In the genomic region with DNA sequence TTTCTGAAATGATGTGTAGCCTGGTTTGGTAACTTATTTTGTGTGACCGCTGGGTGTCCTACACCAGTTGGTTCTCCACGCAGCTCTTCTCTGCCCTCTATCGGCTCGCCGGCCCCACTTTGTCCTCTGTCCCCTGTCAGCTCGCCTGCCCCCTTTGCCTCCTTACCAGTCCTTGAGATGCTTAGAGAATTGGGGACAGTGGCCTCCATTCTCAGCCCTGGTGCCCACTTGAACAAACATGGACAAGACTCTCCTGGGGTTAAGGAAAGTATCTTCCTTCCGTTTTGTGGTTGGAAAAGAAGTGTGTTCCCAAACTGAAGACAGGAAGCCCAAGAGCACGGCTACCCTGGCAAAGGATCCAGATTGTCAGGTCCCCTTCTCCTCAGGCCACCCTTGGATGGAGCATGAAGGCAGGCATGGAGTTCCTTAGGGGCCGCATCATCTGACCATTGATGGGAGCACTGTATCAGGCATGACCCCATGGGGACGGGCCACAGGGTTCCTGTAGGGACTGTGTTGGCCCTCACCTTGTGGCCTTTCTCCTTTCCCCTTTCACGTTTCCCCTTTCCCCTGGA, we compare ENCODE assay signal across 18 mouse cellular contexts. TPM values are rescaled to one million over a fixed set of nuclear protein-coding genes. Genes with fewer than 3 reads are reported as not detected.
DNase-seq lines count a peak whose midpoint lies in the region; ATAC-seq and TF ChIP-seq lines count a peak whose summit lies in the region.
"Had no signal": no experiment of that assay in that cellular context is flagged by ENCODE, and none has a peak within 500 bp of the region (broad histone marks: within the 10 kb centered on the region; RNA-seq: fewer than 3 reads in every experiment).

No protein-coding gene starts in this region.

- H3K4me3 ChIP-seq in heart, embryonic 12.5 days, result no peak overlapping the region
- no peak overlapping the region for H3K4me3 ChIP-seq in kidney, adult 2 months (ENCODE audit: insufficient read depth, low read depth, low read length)
- H3K4me3 ChIP-seq in kidney, embryonic 14.5 days (ENCODE audit: low read length), result no peak overlapping the region
- H3K4me3 ChIP-seq in layer of hippocampus, adult 2 months, result no peak overlapping the region
- no peak overlapping the region for H3K4me3 ChIP-seq in stomach, postnatal 0 days (ENCODE audit: low read depth, low read length)
- H3K4me3 ChIP-seq in embryonic facial prominence, embryonic 10.5 days, result no peak overlapping the region
- H3K4me3 ChIP-seq: embryonic facial prominence, embryonic 15.5 days; erythroblast, embryonic 14.5 days; forebrain, embryonic 10.5 days; hindbrain, embryonic 10.5 days; hindbrain, embryonic 15.5 days had no signal

- WGBS in heart, embryonic 12.5 days, result 84% methylated on average over 11 of the region's 11 CpGs
- 83% methylated on average over 11 of the region's 11 CpGs for WGBS in kidney, adult 2 months
- 83% methylated on average over 11 of the region's 11 CpGs for WGBS in kidney, embryonic 14.5 days
- WGBS in stomach, postnatal 0 days, result 77% methylated on average over 11 of the region's 11 CpGs
- 86% methylated on average over 11 of the region's 11 CpGs for WGBS in embryonic facial prominence, embryonic 10.5 days

- no peak overlapping the region for H3K4me2 ChIP-seq in heart, embryonic 12.5 days
- H3K4me2 ChIP-seq in kidney, embryonic 14.5 days (replicated peaks; ENCODE audit: low read depth, low read length), result no peak overlapping the region
- no peak overlapping the region for H3K4me2 ChIP-seq in stomach, postnatal 0 days (replicated peaks; ENCODE audit: low read depth)
- H3K4me2 ChIP-seq: embryonic facial prominence, embryonic 15.5 days; hindbrain, embryonic 15.5 days had no signal

- no peaks in the 10 kb centered on the region for H3K9me3 ChIP-seq in heart, embryonic 12.5 days (replicated peaks)
- H3K9me3 ChIP-seq in kidney, embryonic 14.5 days (ENCODE audit: control insufficient read depth, low read length), result no peaks in the 10 kb centered on the region
- no peaks in the 10 kb centered on the region for H3K9me3 ChIP-seq in stomach, postnatal 0 days (ENCODE audit: control insufficient read depth, low read length)
- H3K9me3 ChIP-seq in embryonic facial prominence, embryonic 10.5 days, result no peaks in the 10 kb centered on the region
- H3K9me3 ChIP-seq: embryonic facial prominence, embryonic 15.5 days; forebrain, embryonic 10.5 days; hindbrain, embryonic 10.5 days; hindbrain, embryonic 15.5 days had no signal

- H3K4me1 ChIP-seq in heart, embryonic 12.5 days (replicated peaks), result peaks cover 15% of the 10 kb centered on the region
- H3K4me1 ChIP-seq in kidney, adult 2 months (ENCODE audit: control insufficient read depth, insufficient read depth, low read length), result peaks cover 26% of the 10 kb centered on the region
- H3K4me1 ChIP-seq in kidney, embryonic 14.5 days (ENCODE audit: control insufficient read depth, insufficient read depth, low read length), result peaks cover 3% of the 10 kb centered on the region; the same call in 1 of the 2 replicates
- H3K4me1 ChIP-seq in stomach, postnatal 0 days (replicated peaks; ENCODE audit: control insufficient read depth, insufficient read depth), result no peaks in the 10 kb centered on the region
- H3K4me1 ChIP-seq in embryonic facial prominence, embryonic 10.5 days, result no peaks in the 10 kb centered on the region; the same call in none of the 2 replicates
- H3K4me1 ChIP-seq: embryonic facial prominence, embryonic 15.5 days; forebrain, embryonic 10.5 days had no signal

- H3K27ac ChIP-seq in heart, embryonic 12.5 days (ENCODE audit: poor library complexity, severe bottlenecking), result no peak overlapping the region
- no peak overlapping the region for H3K27ac ChIP-seq in kidney, adult 2 months (ENCODE audit: insufficient read depth, low read depth, low read length)
- no peak overlapping the region for H3K27ac ChIP-seq in kidney, embryonic 14.5 days (ENCODE audit: low read depth, low read length)
- H3K27ac ChIP-seq in layer of hippocampus, adult 2 months, result no peak overlapping the region
- H3K27ac ChIP-seq in stomach, postnatal 0 days (replicated peaks), result no peak overlapping the region
- no peak overlapping the region for H3K27ac ChIP-seq in embryonic facial prominence, embryonic 10.5 days (replicated peaks)
- H3K27ac ChIP-seq: embryonic facial prominence, embryonic 15.5 days; forebrain, embryonic 10.5 days; hindbrain, embryonic 10.5 days; hindbrain, embryonic 15.5 days had no signal

- peaks cover 29% of the 10 kb centered on the region for H3K36me3 ChIP-seq in heart, embryonic 12.5 days
- H3K36me3 ChIP-seq in kidney, adult 2 months (ENCODE audit: control insufficient read depth, insufficient read depth, low read length), result no peaks in the 10 kb centered on the region; the same call in 1 of the 2 replicates
- peaks cover 10% of the 10 kb centered on the region for H3K36me3 ChIP-seq in kidney, embryonic 14.5 days (ENCODE audit: control insufficient read depth, insufficient read depth, low read length)
- H3K36me3 ChIP-seq in stomach, postnatal 0 days (ENCODE audit: control insufficient read depth, insufficient read depth, low read length), result peaks cover 11% of the 10 kb centered on the region
- peaks cover 21% of the 10 kb centered on the region for H3K36me3 ChIP-seq in embryonic facial prominence, embryonic 10.5 days (replicated peaks)

- H3K27me3 ChIP-seq in heart, embryonic 12.5 days (replicated peaks), result no peaks in the 10 kb centered on the region
- H3K27me3 ChIP-seq in kidney, adult 2 months (replicated peaks; ENCODE audit: control insufficient read depth, insufficient read depth, low read length), result no peaks in the 10 kb centered on the region
- H3K27me3 ChIP-seq in kidney, embryonic 14.5 days (ENCODE audit: control insufficient read depth, insufficient read depth, low read length), result no peaks in the 10 kb centered on the region
- no peaks in the 10 kb centered on the region for H3K27me3 ChIP-seq in stomach, postnatal 0 days (ENCODE audit: control insufficient read depth, insufficient read depth, low read length)
- no peaks in the 10 kb centered on the region for H3K27me3 ChIP-seq in embryonic facial prominence, embryonic 10.5 days (replicated peaks; ENCODE audit: low read depth, poor library complexity, severe bottlenecking)
- H3K27me3 ChIP-seq: embryonic facial prominence, embryonic 15.5 days; hindbrain, embryonic 15.5 days had no signal

- TF ChIP-seq CTCF in kidney, adult 2 months (conservative IDR thresholded peaks at IDR 0.05; ENCODE audit: insufficient read depth, insufficient read length, low read depth, low read length), result 0 out of 2 replicates have a peak, but pooled peaks have one; percentile 7
- TF ChIP-seq CTCF in layer of hippocampus, adult 2 months (conservative IDR thresholded peaks at IDR 0.05), result peak; percentile 40; the same call in 1 of the 2 replicates
- TF ChIP-seq CTCF in stomach, postnatal 0 days (IDR thresholded peaks at IDR 0.05; ENCODE audit: low read depth), result peak; percentile 22; the same call in 1 of the 2 replicates

- peak; percentile 91 for DNase-seq in heart, adult 11 months
- DNase-seq in kidney, adult 2 months, result no peak
- DNase-seq in layer of hippocampus, adult 2 months (ENCODE audit: low spot score in 2 of 2), result no peak
- DNase-seq in layer of hippocampus, adult 9-11 months, result no peak
- no peak for DNase-seq in stomach, postnatal 0 days (ENCODE audit: low spot score)
- no peak for DNase-seq in embryonic facial prominence, embryonic 10.5 days (ENCODE audit: low spot score)
- DNase-seq: adrenal gland, adult 8-10 months; cerebellum, adult 11-12 months; cerebellum, adult 9-11 months; gastrocnemius, postnatal 10 days had no signal

- no peak overlapping the region for H3K9ac ChIP-seq in heart, embryonic 12.5 days
- H3K9ac ChIP-seq in kidney, embryonic 14.5 days (ENCODE audit: low read depth, low read length), result no peak overlapping the region
- no peak overlapping the region for H3K9ac ChIP-seq in stomach, postnatal 0 days (ENCODE audit: low read length)
- H3K9ac ChIP-seq: embryonic facial prominence, embryonic 15.5 days; hindbrain, embryonic 15.5 days had no signal

- no peak for ATAC-seq in heart, embryonic 12.5 days (ENCODE audit: insufficient number of reproducible peaks, low FRiP score)
- no peak for ATAC-seq in kidney, embryonic 14.5 days (ENCODE audit: low FRiP score, low TSS enrichment)
- no peak for ATAC-seq in stomach, postnatal 0 days (ENCODE audit: low FRiP score, low TSS enrichment)
- ATAC-seq: forebrain, embryonic 14.5 days had no signal

- TF ChIP-seq POLR2A in kidney, adult 2 months (IDR thresholded peaks at IDR 0.05; ENCODE audit: low read depth, low read length), result no peak

- TF ChIP-seq EP300 in stomach, postnatal 0 days (optimal IDR thresholded peaks at IDR 0.05), result no peak

RNA-seq across cellular contexts. Expression of gene Snrk, which starts 55.6 kb away (rescaled TPM):
- 53.4 and 62.3 TPM in 2 replicates for polyA plus RNA-seq in heart, embryonic 12.5 days (2016; fragmentation: Nextera tagmentation; extraction: Ambion mirVana)
- 49.0 and 58.9 TPM in 2 replicates for polyA plus RNA-seq in kidney, adult 2 months (2012; rRNA removed)
- polyA plus RNA-seq in kidney, embryonic 14.5 days (2014; fragmentation: Nextera tagmentation; extraction: Ambion mirVana), result 22.5 and 41.1 TPM in 2 replicates
- total RNA-seq in layer of hippocampus, adult 2 months (2021), result 100 to 1,000 TPM; 103 to 105 TPM
- 34.0 and 38.2 TPM in 2 replicates for polyA plus RNA-seq in stomach, postnatal 0 days (2015; fragmentation: Nextera tagmentation; extraction: Ambion mirVana)
- polyA plus RNA-seq in embryonic facial prominence, embryonic 10.5 days (2016; fragmentation: Nextera tagmentation; extraction: Ambion mirVana), result 33.2 and 34.8 TPM in 2 replicates
